Mouse (Mus musculus): ENCODE data around the gene Dock4. TPM values are rescaled to one million over a fixed set of nuclear protein-coding genes. Genes with fewer than 3 reads are reported as not detected.

Gene Dock4
- polyA plus RNA-seq (2012; rRNA removed), result 0.87 and 0.90 TPM in 2 replicates

GRCm38 (mm10) chr12:40445648-40446449 is at the start of gene Dock4, which contains the start of gene Zfp277:
Gene Dock4 (plus strand): TSS chr12:40445952.
Gene Zfp277 (minus strand): TSS chr12:40445902.

Other genes starting within 250 kb of the Dock4 start
- 0.03 and 0.07 TPM in 2 replicates for gene Lsmem1, start 246.5 kb upstream of the Dock4 start, polyA plus RNA-seq (2012; rRNA removed)
- 16.8 and 17.9 TPM in 2 replicates for gene Ifrd1, start 197.4 kb upstream of the Dock4 start, polyA plus RNA-seq (2012; rRNA removed)
- 5.6 and 6.1 TPM in 2 replicates for gene Zfp277, start 50 bp upstream of the Dock4 start, polyA plus RNA-seq (2012; rRNA removed)

All from liver, embryonic 18 days (tissue).